Mouse (Mus musculus) embryonic fibroblast, embryonic 13.5 days (primary cell): ENCODE data around the gene Atxn3. TPM values are rescaled to one million over a fixed set of nuclear protein-coding genes. Genes with fewer than 3 reads are reported as not detected.
"Not testable (repeated sequence)": the region's sequence is repeated elsewhere in the genome, so short reads cannot be mapped to it uniquely, and the experiment has no call there.

ENCODE experiments used
- H3K27ac ChIP-seq: 2 replicates; pipeline ENCODE4 v1.5.1; 2012; ENCODE audit warnings: low read length, control low read depth, inconsistent platforms; ENCODE audit not compliant: insufficient read depth
- H3K4me1 ChIP-seq: 2 replicates; pipeline ENCODE4 v1.6.1; 2011; ENCODE audit warnings: low read length; ENCODE audit not compliant: control insufficient read depth, insufficient read depth
- H3K4me3 ChIP-seq: 2 replicates; pipeline ENCODE4 v1.5.1; 2011; ENCODE audit warnings: mild to moderate bottlenecking, control low read depth, low read length; ENCODE audit not compliant: insufficient read depth
- CTCF ChIP-seq: IDR thresholded peaks from 2 replicates; pipeline ENCODE4 v1.5.1; 2011; ENCODE audit warnings: mild to moderate bottlenecking, control low read depth, low read length, moderate library complexity, borderline replicate concordance; ENCODE audit not compliant: insufficient read depth
- POLR2A ChIP-seq: IDR thresholded peaks from 2 replicates; pipeline ENCODE4 v1.6.1; 2011; ENCODE audit warnings: low read depth, mild to moderate bottlenecking, control low read depth, low read length, moderate library complexity
- polyA plus RNA-seq: library from polyadenylated mRNA; stranded (reverse); fragments of >200 nt; gene quantifications from 2 replicates; pipeline ENCODE4 v1.2.4, GENCODE M21; 2011; ENCODE audit warnings: low read depth; ENCODE audit not compliant: missing spikeins, insufficient read length

The Atxn3 gene
- polyA plus RNA-seq, 1 experiment: 13.1 TPM

DNA sequence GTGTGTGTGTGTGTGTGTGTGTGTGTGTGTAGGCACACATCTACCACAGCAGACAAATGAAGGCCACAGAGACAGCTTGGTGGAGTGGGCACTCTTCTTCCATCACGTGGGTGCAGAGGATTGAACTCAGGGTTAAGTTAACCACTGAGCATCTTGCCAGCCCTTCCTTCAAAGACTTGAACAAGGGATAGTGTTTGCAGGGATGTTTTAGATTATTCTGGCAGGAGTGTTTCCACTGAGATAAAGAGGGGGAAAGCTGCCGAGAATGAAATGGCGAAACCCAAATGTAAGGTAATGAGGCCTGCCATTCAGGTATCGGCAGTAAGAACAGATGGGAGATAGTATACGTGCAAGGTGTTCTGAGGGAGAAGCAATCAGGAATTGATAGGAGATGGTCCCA, 20.1 kb upstream of the Atxn3 start:
- no peak overlapping the region for H3K4me3 ChIP-seq
- H3K27ac ChIP-seq: no peak overlapping the region
- TF ChIP-seq CTCF: no peak
- TF ChIP-seq POLR2A: no peak
- H3K4me1 ChIP-seq: peaks cover 7% of the 10 kb centered on the region

DNA sequence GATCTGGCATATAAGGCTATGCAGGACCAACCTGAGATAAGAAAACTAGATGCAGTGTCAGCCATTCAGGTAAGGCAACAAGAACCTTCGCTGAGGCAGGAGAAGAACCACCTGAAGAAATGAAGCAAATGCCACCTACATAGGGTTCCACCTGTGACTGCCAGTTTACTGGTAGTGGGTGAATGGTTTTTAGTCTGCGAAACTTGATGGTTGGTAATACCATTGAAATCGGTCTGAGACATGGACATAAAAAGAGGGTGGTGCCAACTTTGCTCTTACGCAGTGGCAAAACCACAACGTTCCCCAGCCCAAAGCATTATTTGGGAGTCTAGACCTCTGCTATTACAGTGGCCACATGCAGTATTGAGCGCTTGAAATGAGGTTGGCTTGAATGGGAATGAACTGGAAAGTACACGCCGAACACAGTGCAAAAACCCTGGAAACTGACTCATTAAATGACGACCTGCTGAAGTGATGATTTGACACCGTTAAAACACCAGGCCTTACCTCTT, 19.4 kb upstream of the Atxn3 start:
- Histone ChIP-seq H3K4me1 (peaks cover 7% of the 10 kb centered on the region), H3K27ac (no peak overlapping the region), H3K4me3 (peak overlapping the region; percentile 78)
- TF ChIP-seq POLR2A (no peak), CTCF (no peak)

DNA sequence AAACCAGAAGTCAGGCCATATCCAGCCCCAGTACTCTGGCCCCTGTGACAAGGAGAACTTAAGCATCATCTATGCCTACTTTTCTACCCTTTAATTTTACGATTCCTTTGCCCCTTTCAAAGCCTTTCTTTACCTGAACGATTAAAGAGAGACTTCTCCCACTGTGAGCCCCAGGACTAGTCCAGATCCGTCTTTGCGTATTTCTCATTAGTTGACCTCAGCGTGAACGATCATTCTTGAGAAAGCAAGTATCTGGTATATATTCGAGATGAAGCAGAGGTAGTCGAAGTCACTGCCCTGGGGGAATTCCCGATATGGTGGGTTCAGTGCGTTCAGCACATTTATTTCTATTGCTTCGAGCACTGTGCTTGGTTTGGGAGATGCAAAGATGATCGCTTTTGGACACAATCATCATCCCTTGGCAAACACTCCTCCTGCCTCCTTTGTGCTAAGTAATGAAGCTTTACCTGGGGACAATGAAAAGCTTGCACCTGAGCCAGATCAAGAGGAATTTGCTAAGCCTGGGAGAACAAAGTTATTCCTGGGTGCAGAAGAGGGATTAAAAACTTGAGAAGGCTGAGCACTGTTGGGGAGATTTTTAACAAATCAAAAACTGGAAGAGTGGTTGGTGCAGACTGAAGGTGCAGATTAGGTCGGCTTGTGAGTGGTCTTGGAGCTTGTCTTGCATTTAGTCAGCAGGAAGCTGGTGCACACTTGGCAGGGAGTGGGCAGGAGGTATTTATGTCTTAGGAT, 18.8 kb upstream of the Atxn3 start:
- Histone ChIP-seq H3K27ac (peak overlapping the region; percentile 70; the same call in 1 of the 2 replicates), H3K4me3 (peak overlapping the region; percentile 78), H3K4me1 (peaks cover 7% of the 10 kb centered on the region)
- no peak for TF ChIP-seq POLR2A
- TF ChIP-seq CTCF: no peak

DNA sequence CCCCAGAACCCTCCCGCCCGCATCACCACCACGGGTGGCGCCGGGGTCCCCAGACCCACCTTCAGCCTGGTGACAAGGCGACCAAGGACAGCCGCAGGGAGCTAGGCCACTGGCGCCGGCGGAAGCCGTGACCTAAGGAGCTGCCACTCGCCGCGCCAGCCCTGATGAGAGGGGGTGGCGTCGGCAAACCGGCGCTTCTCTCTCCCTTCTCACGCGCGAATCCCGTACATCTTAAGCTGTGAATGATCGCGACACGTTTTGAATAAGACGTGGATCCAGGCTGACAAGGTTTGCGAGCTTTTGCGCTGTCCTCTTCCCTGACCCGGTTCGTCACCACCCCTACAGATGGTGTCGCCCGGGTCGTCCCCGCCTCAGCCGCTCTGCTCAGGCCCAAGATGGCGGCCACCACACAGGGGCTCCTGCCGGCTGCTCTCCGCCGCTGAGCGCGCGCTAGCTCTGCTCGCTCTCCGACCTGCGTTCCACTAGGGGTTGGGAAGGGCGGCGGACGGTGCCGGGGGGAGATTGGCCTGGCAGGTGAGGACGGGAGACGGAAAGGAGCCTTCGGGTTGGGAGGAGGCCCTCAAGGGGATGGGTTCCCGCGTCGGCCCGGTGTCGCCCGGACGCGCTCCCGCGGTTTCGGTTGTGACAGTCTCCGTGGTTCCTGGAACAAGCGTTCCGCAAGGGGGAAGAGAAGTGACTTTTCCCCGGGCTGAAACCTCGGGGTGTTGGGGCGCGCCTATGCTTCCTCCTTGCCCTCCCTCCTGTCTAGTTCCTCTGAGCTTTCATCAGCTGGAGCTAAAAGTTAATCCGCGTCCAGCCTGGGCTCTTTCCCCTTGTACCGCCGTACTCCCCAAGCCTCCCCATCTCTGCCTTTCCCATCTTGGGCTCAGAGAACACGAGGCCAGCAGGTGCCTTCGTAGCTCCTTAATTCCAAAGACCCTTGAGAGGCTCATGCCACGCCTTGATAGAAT, 17.8 kb upstream of the Atxn3 start, which contains the start of gene Cpsf2:
Gene Cpsf2 (plus strand): TSS at position 388 of the 971 bp plus-strand sequence.
- Histone ChIP-seq H3K27ac (peak within 1 kb of the TSS; percentile 70), H3K4me3 (peak within 1 kb of the TSS; percentile 78)

DNA sequence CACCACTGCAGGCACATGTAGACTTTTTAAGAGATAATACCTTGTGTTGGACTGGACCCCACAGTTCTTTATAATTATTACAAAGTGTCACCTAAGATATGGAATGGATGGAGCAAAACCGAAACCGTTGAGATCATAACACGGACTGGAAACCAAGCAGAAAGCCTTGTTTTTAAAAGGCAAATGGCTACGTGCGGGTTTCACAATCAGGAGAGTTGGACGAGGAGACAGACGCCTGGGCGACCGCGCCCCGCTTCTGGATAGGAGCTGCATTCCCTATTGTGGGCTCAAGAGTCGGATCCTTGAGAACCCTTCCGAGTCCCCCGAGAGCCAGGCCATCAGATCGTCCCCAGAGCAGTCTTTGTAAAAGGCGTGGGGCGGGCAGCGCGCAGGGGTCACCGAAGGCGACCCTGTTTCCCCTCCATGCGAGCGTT, 17.1 kb upstream of the Atxn3 start:
- peak overlapping the region; percentile 78 for H3K4me3 ChIP-seq
- H3K4me1 ChIP-seq: peaks cover 7% of the 10 kb centered on the region
- TF ChIP-seq CTCF (no peak), POLR2A (no peak)
- H3K27ac ChIP-seq: no peak overlapping the region

More for the DNA sequence above, 17.8 kb upstream of the Atxn3 start, which contains the start of gene Cpsf2:
- no peak for TF ChIP-seq CTCF
- TF ChIP-seq POLR2A: peak; percentile 73
- peaks cover 7% of the 10 kb centered on the region for H3K4me1 ChIP-seq

DNA sequence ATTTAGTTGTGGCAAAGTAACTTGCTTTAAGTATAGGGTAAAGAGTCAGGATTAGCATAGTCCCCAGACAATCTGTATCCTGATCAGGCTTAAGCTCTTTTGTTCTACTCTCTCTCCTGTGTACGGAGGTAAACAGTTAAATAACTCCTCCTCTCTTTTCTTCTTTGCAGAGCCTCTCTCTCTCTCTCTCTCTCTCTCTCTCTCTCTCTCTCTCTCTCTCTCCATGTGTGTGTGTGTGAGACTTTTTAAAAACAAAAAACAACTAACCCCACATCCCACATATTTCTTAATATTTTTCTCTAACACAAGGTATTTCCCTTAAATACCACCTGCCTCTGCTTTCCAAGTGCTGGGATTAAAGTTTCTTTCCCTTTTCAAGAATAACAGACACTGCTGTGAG, 16.5 kb upstream of the Atxn3 start:
- H3K4me3 ChIP-seq: peak overlapping the region; percentile 78
- TF ChIP-seq POLR2A (no peak), CTCF (no peak)
- H3K4me1 ChIP-seq: peaks cover 7% of the 10 kb centered on the region
- no peak overlapping the region for H3K27ac ChIP-seq

DNA sequence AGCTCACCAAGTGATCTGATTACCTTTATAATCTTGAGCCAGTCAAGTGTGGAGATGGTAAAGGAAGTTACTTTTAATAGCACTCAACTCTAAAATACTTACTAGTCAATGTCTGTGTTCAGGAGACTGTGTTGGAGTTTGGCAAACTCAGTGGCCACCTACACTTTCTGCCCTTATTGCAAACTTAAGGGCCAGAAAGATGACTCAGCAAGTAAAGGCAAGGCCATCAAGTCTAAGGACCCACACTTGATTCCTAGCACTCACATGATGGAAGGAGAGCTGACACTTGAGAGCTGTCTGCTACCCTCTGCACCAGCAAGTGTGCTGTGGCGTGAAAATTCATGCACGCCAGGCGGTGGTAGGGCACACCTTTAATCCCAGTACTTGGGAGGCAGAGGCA, 14.2 kb upstream of the Atxn3 start:
- Histone ChIP-seq H3K4me3 (no peak overlapping the region), H3K4me1 (peaks cover 4% of the 10 kb centered on the region)
- TF ChIP-seq CTCF (no peak), POLR2A (no peak)

DNA sequence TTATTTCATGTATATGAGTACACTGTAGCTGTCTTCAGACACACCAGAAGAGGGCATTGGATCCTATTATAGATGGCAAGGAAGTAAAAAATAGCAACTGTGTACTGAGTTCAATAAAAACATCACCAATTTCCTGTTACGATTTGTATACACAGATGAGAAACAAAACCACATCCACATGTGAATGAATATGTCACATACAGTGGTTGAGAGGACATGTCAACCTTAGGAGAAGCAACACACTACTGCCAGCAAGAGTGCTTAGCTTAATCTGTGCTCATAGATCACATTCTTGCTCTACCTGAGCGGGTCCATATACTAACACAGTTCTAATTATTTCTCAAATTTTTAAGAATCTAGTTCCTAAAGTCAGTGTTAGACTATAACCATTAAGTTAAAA, 13.3 kb upstream of the Atxn3 start:
- no peaks in the 10 kb centered on the region; the same call in 1 of the 2 replicates for H3K4me1 ChIP-seq
- TF ChIP-seq POLR2A (no peak), CTCF (no peak)
- no peak overlapping the region for H3K27ac ChIP-seq
- H3K4me3 ChIP-seq: no peak overlapping the region

More for the DNA sequence above, 14.2 kb upstream of the Atxn3 start:
- no peak overlapping the region for H3K27ac ChIP-seq

DNA sequence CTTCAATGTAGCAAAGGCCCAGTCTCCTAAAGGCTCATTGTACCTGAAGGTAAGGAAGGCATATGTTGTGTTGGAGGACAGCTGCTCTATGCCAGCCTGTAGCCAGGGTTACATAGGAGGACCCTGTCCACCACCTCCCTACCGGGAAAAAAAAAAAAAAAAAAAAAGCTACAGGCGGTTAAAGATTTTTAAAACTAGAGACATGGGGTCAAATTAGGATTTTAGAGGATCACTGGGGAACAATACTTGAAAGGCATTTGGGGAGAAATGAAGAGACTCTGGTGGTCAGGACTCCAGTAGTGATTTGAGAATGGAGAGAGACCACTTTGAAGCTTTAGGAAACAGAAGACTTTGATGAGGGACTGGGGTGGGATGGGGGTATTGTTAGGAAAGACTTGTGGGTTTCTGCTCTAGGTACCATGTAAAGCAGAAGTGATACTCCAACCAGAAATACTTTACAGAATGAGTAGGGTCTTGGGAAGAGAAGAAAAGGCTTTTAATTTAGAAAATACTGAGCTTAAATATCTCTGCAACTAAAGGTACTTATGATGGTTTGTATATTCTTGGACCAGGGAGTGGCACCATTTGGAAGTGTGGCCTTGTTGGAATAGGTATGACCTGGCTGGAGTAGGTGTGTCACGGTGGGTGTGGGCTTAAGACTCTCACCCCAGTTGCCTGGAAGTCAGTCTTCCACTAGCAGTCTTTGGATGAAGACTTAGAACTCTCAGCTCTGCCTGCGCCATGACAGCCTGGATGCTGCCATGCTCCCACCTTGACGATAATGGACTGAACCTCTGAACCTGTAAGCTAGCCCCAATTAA, 1.1 kb upstream of the Atxn3 start:
- H3K27ac ChIP-seq: not testable (repeated sequence)

More for the DNA sequence above, 1.1 kb upstream of the Atxn3 start:
- H3K4me1 ChIP-seq, H3K4me3 ChIP-seq: not testable (repeated sequence)
